In genomic region chr14:45441291-45441690, GRCm38 (mm10) we compare ENCODE assay signal across 27 mouse cellular contexts. TPM values are rescaled to one million over a fixed set of nuclear protein-coding genes. Genes with fewer than 3 reads are reported as not detected.
DNase-seq lines count a peak whose midpoint lies in the region; ATAC-seq and TF ChIP-seq lines count a peak whose summit lies in the region.
"Had no signal": no experiment of that assay in that cellular context is flagged by ENCODE, and none has a peak within 500 bp of the region (broad histone marks: within the 10 kb centered on the region; RNA-seq: fewer than 3 reads in every experiment).

No protein-coding gene starts in this region.

- no peaks in the 10 kb centered on the region for H3K27me3 ChIP-seq in hindbrain, postnatal 0 days (ENCODE audit: insufficient read depth, low read length)
- H3K27me3 ChIP-seq in hindbrain, embryonic 11.5 days (ENCODE audit: control insufficient read depth, insufficient read depth, low read length): no peaks in the 10 kb centered on the region
- H3K27me3 ChIP-seq in midbrain, postnatal 0 days (ENCODE audit: insufficient read depth, low read length): no peaks in the 10 kb centered on the region
- H3K27me3 ChIP-seq in midbrain, embryonic 10.5 days (ENCODE audit: low read depth, poor library complexity, severe bottlenecking): no peaks in the 10 kb centered on the region
- H3K27me3 ChIP-seq: embryonic facial prominence, embryonic 12.5 days; heart, embryonic 15.5 days; hindbrain, embryonic 12.5 days; kidney, embryonic 15.5 days; limb, embryonic 13.5 days; lung, embryonic 15.5 days had no signal

- no peak overlapping the region for H3K4me2 ChIP-seq in hindbrain, postnatal 0 days (ENCODE audit: low read depth, low read length)
- no peak overlapping the region for H3K4me2 ChIP-seq in hindbrain, embryonic 11.5 days (replicated peaks; ENCODE audit: low read depth, low read length)
- no peak overlapping the region for H3K4me2 ChIP-seq in midbrain, postnatal 0 days (ENCODE audit: low read depth, low read length, poor library complexity, severe bottlenecking)
- H3K4me2 ChIP-seq: embryonic facial prominence, embryonic 12.5 days; heart, embryonic 15.5 days; hindbrain, embryonic 12.5 days; kidney, embryonic 15.5 days; limb, embryonic 13.5 days; liver, embryonic 11.5 days; lung, embryonic 15.5 days had no signal

- no peaks in the 10 kb centered on the region for H3K4me1 ChIP-seq in hindbrain, postnatal 0 days (ENCODE audit: insufficient read depth, low read length)
- no peaks in the 10 kb centered on the region; the same call in 1 of the 2 replicates for H3K4me1 ChIP-seq in hindbrain, embryonic 11.5 days (replicated peaks; ENCODE audit: control insufficient read depth, insufficient read depth, low read length)
- H3K4me1 ChIP-seq in midbrain, postnatal 0 days (ENCODE audit: insufficient read depth, low read length): no peaks in the 10 kb centered on the region
- peaks cover 6% of the 10 kb centered on the region for H3K4me1 ChIP-seq in midbrain, embryonic 10.5 days
- peaks cover 12% of the 10 kb centered on the region for H3K4me1 ChIP-seq in embryonic fibroblast, embryonic 13.5 days (ENCODE audit: control insufficient read depth, insufficient read depth, low read length)
- H3K4me1 ChIP-seq: hindbrain, embryonic 12.5 days had no signal

- WGBS in hindbrain, postnatal 0 days: 72% methylated on average over 6 of the region's 6 CpGs
- 83% methylated on average over 6 of the region's 6 CpGs for WGBS in hindbrain, embryonic 11.5 days
- WGBS in midbrain, postnatal 0 days: 71% methylated on average over 6 of the region's 6 CpGs
- 85% methylated on average over 6 of the region's 6 CpGs for WGBS in midbrain, embryonic 10.5 days

- DNase-seq in hindbrain, postnatal 0 days (ENCODE audit: low spot score): no peak
- no peak for DNase-seq in hindbrain, embryonic 11.5 days (ENCODE audit: low spot score)
- no peak for DNase-seq in midbrain, postnatal 0 days (ENCODE audit: low spot score)
- DNase-seq in midbrain, embryonic 10.5 days (ENCODE audit: low spot score): no peak
- no peak for DNase-seq in layer of hippocampus, adult 8-10 months (ENCODE audit: low spot score in 2 of 2)
- DNase-seq: adrenal gland, adult 2 months; adrenal gland, postnatal 36 days; B cell, adult 2 months; cerebellum, adult 2 months; cerebellum, postnatal 14 days; gastrocnemius, postnatal 10 days; kidney, adult 18-20 months; kidney, postnatal 4 days; layer of hippocampus, adult 9-11 months; thymus, postnatal 4 days had no signal

- H3K9me3 ChIP-seq in hindbrain, postnatal 0 days (ENCODE audit: low read length): no peaks in the 10 kb centered on the region
- H3K9me3 ChIP-seq in hindbrain, embryonic 11.5 days (ENCODE audit: control insufficient read depth, low read length): no peaks in the 10 kb centered on the region
- no peaks in the 10 kb centered on the region for H3K9me3 ChIP-seq in midbrain, postnatal 0 days (ENCODE audit: low read length)
- H3K9me3 ChIP-seq in midbrain, embryonic 10.5 days (replicated peaks): no peaks in the 10 kb centered on the region
- H3K9me3 ChIP-seq: embryonic facial prominence, embryonic 12.5 days; heart, embryonic 15.5 days; hindbrain, embryonic 12.5 days; kidney, embryonic 15.5 days; limb, embryonic 13.5 days; lung, embryonic 15.5 days had no signal

- H3K9ac ChIP-seq in hindbrain, postnatal 0 days (replicated peaks; ENCODE audit: low read length): no peak overlapping the region
- no peak overlapping the region for H3K9ac ChIP-seq in hindbrain, embryonic 11.5 days (ENCODE audit: low read depth, low read length)
- H3K9ac ChIP-seq in midbrain, postnatal 0 days (replicated peaks; ENCODE audit: low read length, poor library complexity, severe bottlenecking): no peak overlapping the region
- H3K9ac ChIP-seq: embryonic facial prominence, embryonic 12.5 days; heart, embryonic 15.5 days; hindbrain, embryonic 12.5 days; kidney, embryonic 15.5 days; limb, embryonic 13.5 days; lung, embryonic 15.5 days had no signal

- H3K36me3 ChIP-seq in hindbrain, postnatal 0 days (ENCODE audit: insufficient read depth, low read length): no peaks in the 10 kb centered on the region
- H3K36me3 ChIP-seq in hindbrain, embryonic 11.5 days (ENCODE audit: control insufficient read depth, insufficient read depth, low read length): no peaks in the 10 kb centered on the region
- H3K36me3 ChIP-seq in midbrain, postnatal 0 days (ENCODE audit: insufficient read depth, low read length): no peaks in the 10 kb centered on the region
- no peaks in the 10 kb centered on the region for H3K36me3 ChIP-seq in midbrain, embryonic 10.5 days
- H3K36me3 ChIP-seq: embryonic facial prominence, embryonic 12.5 days; heart, embryonic 15.5 days; hindbrain, embryonic 12.5 days; kidney, embryonic 15.5 days; limb, embryonic 13.5 days; lung, embryonic 15.5 days had no signal

- TF ChIP-seq POLR2A in embryonic fibroblast, embryonic 13.5 days (IDR thresholded peaks at IDR 0.05; ENCODE audit: low read depth, low read length): no peak

- no peak overlapping the region for H3K4me3 ChIP-seq in hindbrain, postnatal 0 days (ENCODE audit: low read length)
- no peak overlapping the region for H3K4me3 ChIP-seq in hindbrain, embryonic 11.5 days (ENCODE audit: low read depth, low read length)
- H3K4me3 ChIP-seq in midbrain, postnatal 0 days (ENCODE audit: low read depth, low read length): no peak overlapping the region
- H3K4me3 ChIP-seq in midbrain, embryonic 10.5 days: no peak overlapping the region
- no peak overlapping the region for H3K4me3 ChIP-seq in embryonic fibroblast, embryonic 13.5 days (ENCODE audit: insufficient read depth, low read length)
- H3K4me3 ChIP-seq: embryonic facial prominence, embryonic 12.5 days; erythroblast, embryonic 14.5 days; heart, embryonic 15.5 days; hindbrain, embryonic 12.5 days; kidney, embryonic 15.5 days; limb, embryonic 13.5 days; lung, embryonic 15.5 days had no signal

- no peak for TF ChIP-seq CTCF in hindbrain, postnatal 0 days (IDR thresholded peaks at IDR 0.05; ENCODE audit: low read depth)
- no peak for TF ChIP-seq CTCF in midbrain, postnatal 0 days (IDR thresholded peaks at IDR 0.05)
- no peak for TF ChIP-seq CTCF in embryonic fibroblast, embryonic 13.5 days (IDR thresholded peaks at IDR 0.05; ENCODE audit: borderline replicate concordance, insufficient read depth, low read length)

- H3K27ac ChIP-seq in hindbrain, postnatal 0 days: no peak overlapping the region
- H3K27ac ChIP-seq in hindbrain, embryonic 11.5 days (ENCODE audit: low read depth, low read length): no peak overlapping the region
- H3K27ac ChIP-seq in midbrain, postnatal 0 days (ENCODE audit: low read depth, low read length): no peak overlapping the region
- no peak overlapping the region for H3K27ac ChIP-seq in midbrain, embryonic 10.5 days (replicated peaks)
- peak overlapping the region; percentile 1; the same call in 1 of the 2 replicates for H3K27ac ChIP-seq in embryonic fibroblast, embryonic 13.5 days (ENCODE audit: insufficient read depth, low read length)
- H3K27ac ChIP-seq: embryonic facial prominence, embryonic 12.5 days; heart, embryonic 15.5 days; hindbrain, embryonic 12.5 days; kidney, embryonic 15.5 days; limb, embryonic 13.5 days; lung, embryonic 15.5 days had no signal

- peak; percentile 55; the same call in 1 of the 2 replicates for ATAC-seq in hindbrain, postnatal 0 days
- no peak for ATAC-seq in hindbrain, embryonic 11.5 days (ENCODE audit: low FRiP score)
- ATAC-seq in midbrain, postnatal 0 days (ENCODE audit: low FRiP score): peak; percentile 71; the same call in 1 of the 2 replicates
- no peak for ATAC-seq in megakaryocyte-erythroid progenitor cell, adult 5-6 weeks (replicated peaks; ENCODE audit: low FRiP score, low TSS enrichment, poor library complexity, severe bottlenecking)
- ATAC-seq: activated CD4-positive, CD25-positive, alpha-beta regulatory T cell, adult 4 months; inflammation-experienced regulatory T-cells, adult 6 months had no signal

RNA-seq across cellular contexts. Expression of gene Gnpnat1, which starts 36.6 kb away (rescaled TPM):
- 12.7 and 13.9 TPM in 2 replicates for total RNA-seq in hindbrain, postnatal 0 days (2014; rRNA removed)
- polyA plus RNA-seq in hindbrain, postnatal 0 days (2015; fragmentation: Nextera tagmentation; extraction: Ambion mirVana): 21.1 and 21.5 TPM in 2 replicates
- 41.7 and 44.5 TPM in 2 replicates for polyA plus RNA-seq in hindbrain, embryonic 11.5 days (2014; fragmentation: Nextera tagmentation; extraction: Ambion mirVana)
- total RNA-seq in midbrain, postnatal 0 days (2014; rRNA removed): 17.6 and 26.2 TPM in 2 replicates
- 19.1 and 23.5 TPM in 2 replicates for polyA plus RNA-seq in midbrain, postnatal 0 days (2015; fragmentation: Nextera tagmentation; extraction: Ambion mirVana)
- 37.8 and 42.4 TPM in 2 replicates for polyA plus RNA-seq in midbrain, embryonic 10.5 days (2016; fragmentation: Nextera tagmentation; extraction: Ambion mirVana)
- 90.3 and 97.4 TPM in 2 replicates for polyA plus RNA-seq in embryonic fibroblast, embryonic 13.5 days (2011; ENCODE audit: insufficient read length, low read depth, missing spikeins)
- 10 to 100 TPM; 13.3 to 21.1 (median 17.1) TPM for total RNA-seq in layer of hippocampus, adult 8-10 months (2022)
- total RNA-seq in megakaryocyte-erythroid progenitor cell, adult 5-6 weeks (2014; fragmentation: Nextera tagmentation): 11.8 and 21.3 TPM in 2 replicates
- 14.5 and 23.6 TPM in 2 replicates for total RNA-seq in megakaryocyte-erythroid progenitor cell, adult 5-6 weeks (2017)
- polyA plus RNA-seq: erythroblast, embryonic 14.5 days had no signal

Comparison
In these comparisons a context has a peak if more than half of its experiments do, and no peak if none do; other contexts are left out.
1. ATAC-seq: peak in hindbrain, postnatal 0 days (single experiment) and midbrain, postnatal 0 days (single experiment); none in hindbrain, embryonic 11.5 days (single experiment) and megakaryocyte-erythroid progenitor cell, adult 5-6 weeks (single experiment).